Mouse (Mus musculus): ENCODE measurements at regions not wholly inside any gene's neighbourhood (a gene's known extent, or its start where the extent isn't known, plus 50 kb on each side); places are given as distances from the start of the nearest gene placed in this dataset.
"Not testable (repeated sequence)": the region's sequence is repeated elsewhere in the genome, so short reads cannot be mapped to it uniquely, and the experiment has no call there.

- intact Hi-C loops (cut with DNase I), result no loop called here
Measured at GRCm38 (mm10) chr8:42442786-42443185, 698.5 kb downstream of the Triml1 start.

GRCm38 (mm10) chr8:42402632-42403031 is 738.7 kb downstream of the Triml1 start:
- DNase-seq (ENCODE audit: low spot score in 2 of 2), result no peak

More at GRCm38 (mm10) chr8:42442786-42443185, 698.5 kb downstream of the Triml1 start:
- no peak for DNase-seq (ENCODE audit: low spot score in 2 of 2)

GRCm38 (mm10) chr8:42396886-42397285 is 744.4 kb downstream of the Triml1 start:
- intact Hi-C loops (cut with DNase I), result no loop called here
- DNase-seq (ENCODE audit: low spot score in 2 of 2), result no peak

More at GRCm38 (mm10) chr8:42402632-42403031, 738.7 kb downstream of the Triml1 start:
- intact Hi-C loops (cut with DNase I), result no loop called here

- intact Hi-C loops (cut with DNase I), result no loop called here
Measured at GRCm38 (mm10) chr8:42388816-42389215, 752.5 kb downstream of the Triml1 start.

GRCm38 (mm10) chr8:42348073-42348603 is 793.1 kb downstream of the Triml1 start:
- intact Hi-C loops (cut with DNase I), result no loop called here
- no peak for DNase-seq (ENCODE audit: low spot score in 2 of 2)

More at GRCm38 (mm10) chr8:42388816-42389215, 752.5 kb downstream of the Triml1 start:
- DNase-seq (ENCODE audit: low spot score in 2 of 2), result no peak

- no peak for DNase-seq (ENCODE audit: low spot score in 2 of 2)
- intact Hi-C loops (cut with DNase I), result no loop called here
Measured at GRCm38 (mm10) chr8:42334708-42335107, 806.6 kb downstream of the Triml1 start.

- intact Hi-C loops (cut with DNase I), result no loop called here
- DNase-seq (ENCODE audit: low spot score in 2 of 2), result no peak
Measured at GRCm38 (mm10) chr8:42324663-42325062, 816.6 kb downstream of the Triml1 start.

- no peak for DNase-seq (ENCODE audit: low spot score in 2 of 2)
- intact Hi-C loops (cut with DNase I), result no loop called here
Measured at GRCm38 (mm10) chr8:42322862-42323261, 818.4 kb downstream of the Triml1 start.

- intact Hi-C loops (cut with DNase I), result no loop called here
Measured at GRCm38 (mm10) chr8:42311060-42311459, 830.2 kb downstream of the Triml1 start.

GRCm38 (mm10) chr8:42291392-42291791 is 849.9 kb downstream of the Triml1 start:
- intact Hi-C loops (cut with DNase I), result no loop called here
- DNase-seq (ENCODE audit: low spot score in 2 of 2), result no peak

More at GRCm38 (mm10) chr8:42311060-42311459, 830.2 kb downstream of the Triml1 start:
- DNase-seq (ENCODE audit: low spot score in 2 of 2), result no peak

- intact Hi-C loops (cut with DNase I), result no loop called here
- no peak for DNase-seq (ENCODE audit: low spot score in 2 of 2)
Measured at GRCm38 (mm10) chr8:42282011-42282410, 859.3 kb downstream of the Triml1 start.

- no peak for DNase-seq (ENCODE audit: low spot score in 2 of 2)
- intact Hi-C loops (cut with DNase I), result no loop called here
Measured at GRCm38 (mm10) chr8:42253358-42253757, 836.5 kb upstream of the Frg1 start.

- DNase-seq (ENCODE audit: low spot score in 2 of 2); intact Hi-C loops (cut with DNase I): not testable (repeated sequence)
Measured at GRCm38 (mm10) chr8:42242321-42242720, 825.4 kb upstream of the Frg1 start.

- intact Hi-C loops (cut with DNase I), result no loop called here
- no peak for DNase-seq (ENCODE audit: low spot score in 2 of 2)
Measured at GRCm38 (mm10) chr8:42219857-42220600, 803.2 kb upstream of the Frg1 start.

GRCm38 (mm10) chr8:42210943-42211342 is 794.1 kb upstream of the Frg1 start:
- intact Hi-C loops (cut with DNase I), result no loop called here

GRCm38 (mm10) chr8:42209989-42210388 is 793.1 kb upstream of the Frg1 start:
- intact Hi-C loops (cut with DNase I), result no loop called here
- no peak for DNase-seq (ENCODE audit: low spot score in 2 of 2)

More at GRCm38 (mm10) chr8:42210943-42211342, 794.1 kb upstream of the Frg1 start:
- DNase-seq (ENCODE audit: low spot score in 2 of 2), result no peak

- intact Hi-C loops (cut with DNase I), result no loop called here
- DNase-seq (ENCODE audit: low spot score in 2 of 2), result no peak
Measured at GRCm38 (mm10) chr8:42197257-42197656, 780.4 kb upstream of the Frg1 start.

- intact Hi-C loops (cut with DNase I), result no loop called here
- DNase-seq (ENCODE audit: low spot score in 2 of 2), result no peak
Measured at GRCm38 (mm10) chr8:42193902-42194550, 777.2 kb upstream of the Frg1 start.

GRCm38 (mm10) chr8:42187083-42187482 is 770.2 kb upstream of the Frg1 start:
- intact Hi-C loops (cut with DNase I), result no loop called here
- no peak for DNase-seq (ENCODE audit: low spot score in 2 of 2)

- intact Hi-C loops (cut with DNase I), result no loop called here
- DNase-seq (ENCODE audit: low spot score in 2 of 2), result no peak
Measured at GRCm38 (mm10) chr8:42183288-42183878, 766.5 kb upstream of the Frg1 start.
